Mouse (Mus musculus): Measurements from ENCODE around the gene Nr5a2. TPM values are rescaled to one million over a fixed set of nuclear protein-coding genes. Genes with fewer than 3 reads are reported as not detected.
A peak's percentile ranks its signal among the peaks of the same experiment; 100 is the strongest.

Gene Nr5a2
- polyA plus RNA-seq, 1 experiment from 2014 or later = 3.1 TPM

- peak overlapping the region; percentile 66 for H3K27ac ChIP-seq (ENCODE audit: low read depth)
Observed at GRCm38 (mm10) chr1:136926026-136926425, 34.2 kb downstream of the Nr5a2 start.

GRCm38 (mm10) chr1:136920089-136920488, 40.2 kb downstream of the Nr5a2 start:
- peak overlapping the region; percentile 66; the same call in 1 of the 2 replicates for H3K27ac ChIP-seq (ENCODE audit: low read depth)
- TF ChIP-seq EP300 (IDR thresholded peaks at IDR 0.05; ENCODE audit: low read depth) = no peak
- no peak for DNase-seq

More at GRCm38 (mm10) chr1:136926026-136926425, 34.2 kb downstream of the Nr5a2 start:
- peak; percentile 35 for DNase-seq
- H3K9me3 ChIP-seq (ENCODE audit: low read length) = no peaks in the 10 kb centered on the region
- peak; percentile 79 for ATAC-seq
- WGBS (ENCODE audit: insufficient replicate concordance) = 20% methylated on average over 3 of the region's 3 CpGs
- H3K4me2 ChIP-seq (ENCODE audit: low read depth, low read length) = no peak overlapping the region
- peaks cover 25% of the 10 kb centered on the region for H3K4me1 ChIP-seq (ENCODE audit: insufficient read depth)
- no peak overlapping the region for H3K9ac ChIP-seq (replicated peaks)
- H3K4me3 ChIP-seq (ENCODE audit: low read depth, low read length) = no peak overlapping the region
- no peaks in the 10 kb centered on the region for H3K27me3 ChIP-seq (ENCODE audit: insufficient read depth, low read length)
- H3K36me3 ChIP-seq (replicated peaks; ENCODE audit: insufficient read depth, low read length) = no peaks in the 10 kb centered on the region
- TF ChIP-seq EP300 (IDR thresholded peaks at IDR 0.05; ENCODE audit: low read depth) = peak; percentile 61; the same call in 1 of the 2 replicates
- no peak for TF ChIP-seq CTCF (IDR thresholded peaks at IDR 0.05; ENCODE audit: low read depth)

GRCm38 (mm10) chr1:136918791-136919190, 41.5 kb downstream of the Nr5a2 start:
- 33% methylated on average over 9 of the region's 9 CpGs for WGBS (ENCODE audit: insufficient replicate concordance)
- no peaks in the 10 kb centered on the region for H3K36me3 ChIP-seq (replicated peaks; ENCODE audit: insufficient read depth, low read length)

More at GRCm38 (mm10) chr1:136920089-136920488, 40.2 kb downstream of the Nr5a2 start:
- peaks cover 13% of the 10 kb centered on the region for H3K4me1 ChIP-seq (ENCODE audit: insufficient read depth)
- H3K9ac ChIP-seq (replicated peaks) = no peak overlapping the region
- ATAC-seq = no peak
- H3K36me3 ChIP-seq (replicated peaks; ENCODE audit: insufficient read depth, low read length) = no peaks in the 10 kb centered on the region
- no peaks in the 10 kb centered on the region for H3K27me3 ChIP-seq (ENCODE audit: insufficient read depth, low read length)
- 75% methylated on average over 4 of the region's 4 CpGs for WGBS (ENCODE audit: insufficient replicate concordance)
- H3K4me3 ChIP-seq (ENCODE audit: low read depth, low read length) = no peak overlapping the region
- no peaks in the 10 kb centered on the region for H3K9me3 ChIP-seq (ENCODE audit: low read length)
- no peak overlapping the region for H3K4me2 ChIP-seq (ENCODE audit: low read depth, low read length)

GRCm38 (mm10) chr1:136915438-136915837, 44.8 kb downstream of the Nr5a2 start:
- peak; percentile 31 for DNase-seq
- no peak overlapping the region for H3K4me3 ChIP-seq (ENCODE audit: low read depth, low read length)
- no peak for TF ChIP-seq CTCF (IDR thresholded peaks at IDR 0.05; ENCODE audit: low read depth)
- peak; percentile 75 for TF ChIP-seq EP300 (IDR thresholded peaks at IDR 0.05; ENCODE audit: low read depth)
- ATAC-seq = peak; percentile 65
- WGBS (ENCODE audit: insufficient replicate concordance) = 16% methylated on average over 11 of the region's 11 CpGs
- H3K4me1 ChIP-seq (ENCODE audit: insufficient read depth) = peaks cover 12% of the 10 kb centered on the region
- H3K27ac ChIP-seq (ENCODE audit: low read depth) = peak overlapping the region; percentile 24; the same call in 1 of the 2 replicates
- H3K9ac ChIP-seq (replicated peaks) = no peak overlapping the region
- no peaks in the 10 kb centered on the region for H3K9me3 ChIP-seq (ENCODE audit: low read length)
- no peaks in the 10 kb centered on the region for H3K27me3 ChIP-seq (ENCODE audit: insufficient read depth, low read length)
- 0 out of 2 replicates have a peak overlapping the region, but pooled peaks have one; percentile 1 for H3K4me2 ChIP-seq (ENCODE audit: low read depth, low read length)
- H3K36me3 ChIP-seq (replicated peaks; ENCODE audit: insufficient read depth, low read length) = no peaks in the 10 kb centered on the region

More at GRCm38 (mm10) chr1:136918791-136919190, 41.5 kb downstream of the Nr5a2 start:
- Histone ChIP-seq H3K27ac (ENCODE audit: low read depth) (no peak overlapping the region), H3K4me1 (ENCODE audit: insufficient read depth) (peaks cover 8% of the 10 kb centered on the region), H3K9me3 (ENCODE audit: low read length) (no peaks in the 10 kb centered on the region), H3K9ac (replicated peaks) (no peak overlapping the region), H3K4me3 (ENCODE audit: low read depth, low read length) (no peak overlapping the region), H3K4me2 (ENCODE audit: low read depth, low read length) (no peak overlapping the region), H3K27me3 (ENCODE audit: insufficient read depth, low read length) (no peaks in the 10 kb centered on the region)
- TF ChIP-seq CTCF (IDR thresholded peaks at IDR 0.05; ENCODE audit: low read depth) (no peak), EP300 (IDR thresholded peaks at IDR 0.05; ENCODE audit: low read depth) (no peak)
- DNase-seq = no peak
- no peak for ATAC-seq

- H3K36me3 ChIP-seq (replicated peaks; ENCODE audit: insufficient read depth, low read length) = no peaks in the 10 kb centered on the region
- H3K9me3 ChIP-seq (ENCODE audit: low read length) = no peaks in the 10 kb centered on the region
- DNase-seq (no peak), ATAC-seq (no peak)
- WGBS (ENCODE audit: insufficient replicate concordance) = 65% methylated on average over 10 of the region's 10 CpGs
- peak overlapping the region; percentile 69 for H3K27ac ChIP-seq (ENCODE audit: low read depth)
- TF ChIP-seq CTCF (IDR thresholded peaks at IDR 0.05; ENCODE audit: low read depth) = no peak
- no peak for TF ChIP-seq EP300 (IDR thresholded peaks at IDR 0.05; ENCODE audit: low read depth)
- H3K4me3 ChIP-seq (ENCODE audit: low read depth, low read length) = no peak overlapping the region
- peaks cover 9% of the 10 kb centered on the region; the same call in 1 of the 2 replicates for H3K4me1 ChIP-seq (ENCODE audit: insufficient read depth)
- no peaks in the 10 kb centered on the region for H3K27me3 ChIP-seq (ENCODE audit: insufficient read depth, low read length)
- no peak overlapping the region for H3K4me2 ChIP-seq (ENCODE audit: low read depth, low read length)
- H3K9ac ChIP-seq (replicated peaks) = no peak overlapping the region
Observed at GRCm38 (mm10) chr1:136911996-136912395, 48.3 kb downstream of the Nr5a2 start.

- TF ChIP-seq CTCF (IDR thresholded peaks at IDR 0.05; ENCODE audit: low read depth) (no peak), EP300 (IDR thresholded peaks at IDR 0.05; ENCODE audit: low read depth) (peak; percentile 34; the same call in 1 of the 2 replicates)
- ATAC-seq (no peak), DNase-seq (no peak)
- Histone ChIP-seq H3K4me3 (ENCODE audit: low read depth, low read length) (no peak overlapping the region), H3K27me3 (ENCODE audit: insufficient read depth, low read length) (no peaks in the 10 kb centered on the region), H3K4me2 (ENCODE audit: low read depth, low read length) (no peak overlapping the region), H3K36me3 (replicated peaks; ENCODE audit: insufficient read depth, low read length) (no peaks in the 10 kb centered on the region), H3K9ac (replicated peaks) (no peak overlapping the region), H3K9me3 (ENCODE audit: low read length) (no peaks in the 10 kb centered on the region), H3K4me1 (ENCODE audit: insufficient read depth) (peaks cover 6% of the 10 kb centered on the region; the same call in 1 of the 2 replicates), H3K27ac (ENCODE audit: low read depth) (peak overlapping the region; percentile 69)
- 49% methylated on average over 2 of the region's 2 CpGs for WGBS (ENCODE audit: insufficient replicate concordance)
Observed at GRCm38 (mm10) chr1:136911594-136911860, 48.7 kb downstream of the Nr5a2 start.

All from liver, postnatal 0 days (tissue).